Mouse (Mus musculus) olfactory bulb, adult 2 months (tissue): ENCODE results near the gene Acadm.

Experiments
- CTCF ChIP-seq: fragments of 200-500 bp; IDR thresholded peaks from 2 replicates; pipeline ENCODE4 v1.5.1; 2012; ENCODE audit warnings: low read depth, mild to moderate bottlenecking, low read length, moderate library complexity; ENCODE audit not compliant: insufficient read depth
- POLR2A ChIP-seq: fragments of 200-500 bp; IDR thresholded peaks from 2 replicates; pipeline ENCODE4 v1.6.1; 2012; ENCODE audit warnings: mild to moderate bottlenecking, low read depth, low read length, moderate library complexity; ENCODE audit not compliant: insufficient read depth

GRCm38 (mm10) chr3:153902595-153902994, 41.8 kb downstream of the Acadm start:
- TF ChIP-seq CTCF (no peak), POLR2A (no peak)
